Mouse (Mus musculus) intestine, embryonic 16.5 days (tissue): ENCODE results near the gene Fto. TPM values are rescaled to one million over a fixed set of nuclear protein-coding genes. Genes with fewer than 3 reads are reported as not detected.

ENCODE experiments used
- ATAC-seq: fragments of 200-750 bp; cut with Nextera tagmentation; 2 replicates; pipeline ENCODE4 v1.8.0; 2017; ENCODE audit warnings: moderate TSS enrichment, moderate library complexity
- H3K27ac ChIP-seq: fragments of 300-500 bp; sonication (generic); 2 replicates; pipeline ENCODE4 v1.5.1; 2014; ENCODE audit warnings: mild to moderate bottlenecking, low read length
- H3K27me3 ChIP-seq: fragments of 300-500 bp; sonication (generic); replicated peaks from 2 replicates; pipeline ENCODE4 v1.6.1; 2014; ENCODE audit warnings: low read length, control low read depth, mixed read lengths; ENCODE audit not compliant: control insufficient read depth, insufficient read depth
- H3K36me3 ChIP-seq: fragments of 300-500 bp; sonication (generic); 2 replicates; pipeline ENCODE4 v1.6.1; 2014; ENCODE audit warnings: low read length, control low read depth; ENCODE audit not compliant: control insufficient read depth, insufficient read depth
- H3K4me1 ChIP-seq: fragments of 300-500 bp; sonication (generic); 2 replicates; pipeline ENCODE4 v1.6.1; 2014; ENCODE audit warnings: low read length, control low read depth, mixed read lengths; ENCODE audit not compliant: control insufficient read depth, insufficient read depth
- H3K4me2 ChIP-seq: fragments of 300-500 bp; sonication (generic); 2 replicates; pipeline ENCODE4 v1.6.1; 2014; ENCODE audit warnings: low read depth, low read length, control low read depth
- H3K4me3 ChIP-seq: fragments of 300-500 bp; sonication (generic); 2 replicates; pipeline ENCODE4 v1.5.1; 2014; ENCODE audit warnings: mild to moderate bottlenecking, low read length
- H3K9ac ChIP-seq: fragments of 300-500 bp; sonication (generic); 2 replicates; pipeline ENCODE4 v1.6.1; 2014; ENCODE audit warnings: low read depth, low read length
- H3K9me3 ChIP-seq: fragments of 300-500 bp; sonication (generic); 2 replicates; pipeline ENCODE4 v1.6.1; 2016; ENCODE audit warnings: low read length, control low read depth; ENCODE audit not compliant: control insufficient read depth
- WGBS: fragments of 180-500 bp; shearing (Covaris S2); extraction: QIAGEN DNeasy Blood & Tissue Kit; methylation state at CpG from one replicate; pipeline ENCODE4 v1.1.7; 2014; 5-methylcytosine and 5-hydroxymethylcytosine counted together
- polyA plus RNA-seq: library from polyadenylated mRNA; unstranded; fragments of >200 nt; fragmentation: Nextera tagmentation; extraction: Ambion mirVana; gene quantifications from 2 replicates; pipeline ENCODE4 v1.2.1, GENCODE M21; 2015

Gene Fto
- polyA plus RNA-seq, 1 experiment from 2014 or later: 58.1 TPM

DNA sequence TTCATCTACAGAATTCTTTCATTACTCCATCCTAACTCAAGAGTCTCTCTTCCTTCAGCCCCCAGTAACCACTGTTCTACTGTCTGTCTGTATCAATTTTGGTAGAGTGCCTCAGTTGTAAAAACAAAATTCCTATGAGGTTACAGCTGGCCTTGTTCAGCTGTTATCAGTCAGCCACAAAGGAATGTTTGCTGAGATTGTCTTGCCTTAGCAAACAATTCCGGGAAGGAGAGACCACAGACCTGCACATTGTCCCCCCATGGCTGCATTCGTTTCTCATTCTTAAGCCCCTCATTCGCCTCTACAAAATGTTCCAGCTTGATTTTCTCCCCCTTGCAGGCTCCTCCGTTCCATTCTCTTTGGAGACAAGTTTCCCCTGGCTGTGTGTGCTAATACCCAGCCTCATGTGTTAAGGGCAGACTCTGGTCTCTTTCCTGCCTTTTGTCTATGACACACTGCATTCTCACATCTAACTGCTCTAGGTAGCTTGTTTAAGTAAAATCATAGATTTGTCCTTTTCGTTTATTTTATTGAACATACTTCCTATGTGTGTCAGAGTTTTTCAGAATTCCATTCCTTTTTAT, 111.3 kb downstream of the Fto start:
- Histone ChIP-seq H3K27me3 (no peaks in the 10 kb centered on the region), H3K27ac (no peak overlapping the region), H3K9me3 (no peaks in the 10 kb centered on the region), H3K36me3 (no peaks in the 10 kb centered on the region), H3K9ac (no peak overlapping the region), H3K4me3 (no peak overlapping the region), H3K4me2 (no peak overlapping the region), H3K4me1 (no peaks in the 10 kb centered on the region)
- no peak for ATAC-seq
- WGBS: 53% methylated on average over 5 of the region's 5 CpGs

DNA sequence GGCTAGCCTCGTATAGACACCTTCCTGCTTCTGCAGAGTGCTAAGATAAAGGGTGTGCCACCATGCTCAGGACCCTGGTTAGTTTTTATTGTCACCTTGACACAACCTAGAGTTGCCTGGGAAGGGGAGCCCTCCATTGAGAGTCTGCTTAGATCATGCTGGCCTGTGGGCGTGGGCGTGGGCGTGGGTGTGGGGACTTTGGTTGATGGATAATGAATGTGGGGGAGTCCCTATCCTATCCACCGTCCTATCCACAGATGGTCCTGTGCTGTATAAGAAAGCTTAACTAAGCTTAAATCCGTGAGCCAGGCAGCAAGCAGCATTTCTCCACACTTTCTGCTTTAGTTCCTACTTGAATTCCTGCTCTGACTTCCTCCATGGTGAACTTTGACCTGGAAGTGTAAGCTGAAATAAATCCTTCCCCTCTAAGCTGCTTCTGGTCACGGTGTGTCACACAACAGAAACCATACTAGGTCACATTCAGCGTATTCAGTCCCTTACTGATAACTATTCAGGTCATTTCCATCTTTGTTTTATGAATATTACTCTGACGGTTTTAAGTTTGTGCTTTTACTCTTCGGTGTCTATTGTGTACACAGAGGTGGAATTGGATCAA, 112.0 kb downstream of the Fto start:
- WGBS: 73% methylated on average over 10 of the region's 10 CpGs

DNA sequence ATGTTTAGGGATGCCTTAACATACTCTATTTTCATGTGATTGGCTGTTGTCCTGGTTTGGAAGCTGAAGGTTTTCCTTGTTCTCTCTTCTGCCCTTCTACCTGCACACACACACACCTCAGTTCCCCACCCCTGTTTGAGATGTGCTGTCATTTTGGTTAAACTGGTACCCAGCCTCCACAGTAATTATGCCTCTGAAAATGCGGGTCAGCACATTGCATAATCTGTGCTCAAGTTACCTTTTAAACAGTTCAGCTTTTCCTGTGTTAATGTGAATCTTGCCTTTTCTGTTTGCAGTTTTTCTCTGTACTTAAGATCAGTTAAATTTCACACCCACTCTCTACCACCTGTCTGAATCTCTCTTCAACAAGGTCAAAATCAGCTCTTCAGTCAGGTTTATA, 113.2 kb downstream of the Fto start:
- H3K9me3 ChIP-seq: no peaks in the 10 kb centered on the region
- no peak for ATAC-seq
- WGBS: 83% methylated on average over 1 of the region's 1 CpGs
- no peak overlapping the region for H3K27ac ChIP-seq
- H3K4me3 ChIP-seq: no peak overlapping the region
- H3K4me2 ChIP-seq: no peak overlapping the region
- H3K9ac ChIP-seq: no peak overlapping the region
- H3K4me1 ChIP-seq: no peaks in the 10 kb centered on the region
- H3K36me3 ChIP-seq: no peaks in the 10 kb centered on the region
- H3K27me3 ChIP-seq: no peaks in the 10 kb centered on the region

More for the DNA sequence above, 112.0 kb downstream of the Fto start:
- H3K36me3 ChIP-seq: no peaks in the 10 kb centered on the region
- no peak overlapping the region for H3K27ac ChIP-seq
- no peak overlapping the region for H3K4me2 ChIP-seq
- H3K9me3 ChIP-seq: no peaks in the 10 kb centered on the region
- H3K4me1 ChIP-seq: no peaks in the 10 kb centered on the region
- no peak for ATAC-seq
- no peaks in the 10 kb centered on the region for H3K27me3 ChIP-seq
- H3K9ac ChIP-seq: no peak overlapping the region
- no peak overlapping the region for H3K4me3 ChIP-seq

DNA sequence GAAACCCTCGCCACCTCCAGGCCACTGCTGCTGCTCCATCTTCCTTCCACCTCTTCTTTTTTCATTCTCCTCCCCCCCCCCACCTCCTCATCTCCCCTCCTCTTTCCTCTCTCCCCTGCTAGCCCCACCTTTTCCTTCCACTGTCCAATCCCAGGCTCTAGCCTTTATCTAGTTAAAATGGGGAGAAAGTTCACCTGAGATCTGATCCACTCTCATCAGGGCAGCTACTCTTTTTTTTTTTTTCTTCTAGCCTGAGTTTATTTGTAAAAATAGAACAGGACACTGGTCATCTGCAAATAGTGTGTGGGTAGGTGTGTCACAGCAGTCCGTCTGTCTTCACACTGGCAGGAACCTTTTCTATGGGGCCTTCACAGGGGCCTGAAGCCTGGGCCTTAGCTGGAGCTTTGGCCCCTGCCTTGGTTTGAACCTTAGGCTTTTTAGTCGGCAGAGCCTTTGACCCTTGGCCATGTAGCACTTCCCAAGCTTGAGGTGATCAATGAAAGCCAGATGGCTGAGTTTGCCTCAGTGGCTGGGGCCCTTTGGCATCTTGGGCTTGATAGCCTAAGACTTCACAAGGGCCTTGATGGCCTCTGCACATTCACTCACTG, 117.1 kb downstream of the Fto start:
- Histone ChIP-seq H3K27me3 (no peaks in the 10 kb centered on the region), H3K4me1 (no peaks in the 10 kb centered on the region), H3K9me3 (peaks cover 4% of the 10 kb centered on the region; the same call in 1 of the 2 replicates), H3K27ac (no peak overlapping the region), H3K4me3 (no peak overlapping the region), H3K9ac (no peak overlapping the region), H3K36me3 (no peaks in the 10 kb centered on the region), H3K4me2 (no peak overlapping the region)
- no peak for ATAC-seq
- 96% methylated on average over 3 of the region's 3 CpGs for whole genome bisulfite sequencing

DNA sequence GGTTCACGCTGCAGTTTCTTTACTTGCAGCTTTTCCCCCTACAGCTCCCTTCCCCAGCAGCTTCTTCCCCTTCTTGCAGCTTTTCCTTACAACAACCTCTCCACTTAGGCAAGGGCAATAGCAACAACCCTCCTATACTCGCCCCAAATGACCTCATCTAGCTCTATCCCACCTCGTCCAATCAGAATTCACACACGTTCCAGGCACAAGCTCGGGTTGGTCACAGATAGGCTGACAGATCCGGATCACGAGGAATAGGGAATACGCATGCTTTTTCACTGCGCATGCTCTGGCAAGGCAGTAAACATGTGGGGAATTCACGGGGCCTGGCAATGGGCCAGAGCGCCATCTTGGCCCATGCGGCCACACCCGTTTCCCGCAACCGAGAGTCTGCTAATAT, 122.7 kb downstream of the Fto start:
- no peaks in the 10 kb centered on the region for H3K27me3 ChIP-seq
- H3K4me1 ChIP-seq: no peaks in the 10 kb centered on the region; the same call in 1 of the 2 replicates
- ATAC-seq: no peak
- H3K27ac ChIP-seq: no peak overlapping the region
- WGBS: 97% methylated on average over 15 of the region's 15 CpGs
- no peak overlapping the region for H3K9ac ChIP-seq
- no peaks in the 10 kb centered on the region for H3K36me3 ChIP-seq
- H3K9me3 ChIP-seq: peaks cover 4% of the 10 kb centered on the region; the same call in 1 of the 2 replicates
- H3K4me3 ChIP-seq: no peak overlapping the region
- no peak overlapping the region for H3K4me2 ChIP-seq

DNA sequence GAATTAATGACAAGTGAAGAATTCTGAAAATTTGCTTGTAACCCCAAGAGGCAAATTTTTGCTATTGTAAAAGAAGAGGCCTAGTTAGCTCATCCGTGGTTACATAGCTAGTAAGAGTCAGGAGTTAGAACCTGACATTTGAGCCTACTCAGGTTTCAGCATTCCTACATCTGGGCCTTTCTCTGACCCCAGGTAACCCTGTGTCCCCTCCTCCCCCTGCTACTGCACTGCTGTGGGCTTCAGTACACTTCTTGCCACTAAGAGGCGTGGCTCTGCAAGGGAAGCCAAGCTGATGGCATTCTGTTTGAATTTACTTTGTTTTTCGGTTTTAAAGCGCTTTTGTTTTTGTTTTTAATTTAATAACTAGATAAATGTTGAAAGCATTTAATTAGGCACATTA, 130.6 kb downstream of the Fto start:
- Histone ChIP-seq H3K36me3 (no peaks in the 10 kb centered on the region), H3K9ac (no peak overlapping the region), H3K4me2 (no peak overlapping the region), H3K4me3 (no peak overlapping the region), H3K27ac (no peak overlapping the region), H3K27me3 (no peaks in the 10 kb centered on the region), H3K4me1 (peaks cover 10% of the 10 kb centered on the region), H3K9me3 (no peaks in the 10 kb centered on the region)
- WGBS: 69% methylated on average over 4 of the region's 4 CpGs
- ATAC-seq: no peak

DNA sequence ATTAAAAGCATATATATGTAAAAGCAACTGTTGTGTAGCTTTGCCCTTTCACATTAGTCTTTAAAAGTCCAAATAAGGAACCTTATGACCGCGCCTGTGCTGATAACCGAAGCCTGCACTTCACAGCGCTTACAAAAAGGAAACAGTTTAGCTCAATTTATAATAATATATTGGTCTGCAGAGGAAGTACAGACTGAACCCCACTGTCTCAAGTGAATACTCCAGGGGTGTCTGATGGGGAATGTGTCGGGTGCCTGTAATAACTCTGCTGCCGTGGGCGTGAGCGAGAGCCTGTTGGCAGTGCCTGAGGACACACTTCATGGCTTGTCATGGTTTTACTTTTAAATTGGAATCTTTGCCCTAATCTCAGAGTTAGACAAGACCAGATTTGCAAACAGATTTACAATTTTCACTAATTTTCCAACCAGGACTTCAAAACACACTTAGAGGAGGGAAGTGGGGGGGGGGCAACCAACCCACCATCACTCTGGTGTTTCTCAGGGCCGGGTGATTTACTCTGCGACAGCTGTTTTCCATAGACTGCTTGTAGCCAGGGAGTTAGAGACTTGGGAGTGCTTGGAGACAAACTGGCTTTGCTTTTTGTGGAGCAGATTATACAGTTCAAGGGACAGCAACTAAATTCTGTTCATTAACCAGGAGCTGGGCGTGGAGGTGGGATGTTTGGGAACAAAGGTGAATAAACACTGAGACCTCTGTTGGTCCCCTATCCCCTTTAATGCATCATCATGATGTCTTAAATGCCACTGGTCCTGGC, 131.5 kb downstream of the Fto start:
- Histone ChIP-seq H3K4me2 (no peak overlapping the region), H3K9me3 (no peaks in the 10 kb centered on the region), H3K4me3 (no peak overlapping the region), H3K36me3 (no peaks in the 10 kb centered on the region), H3K27ac (no peak overlapping the region), H3K9ac (no peak overlapping the region), H3K27me3 (no peaks in the 10 kb centered on the region), H3K4me1 (peaks cover 10% of the 10 kb centered on the region)
- WGBS: 52% methylated on average over 11 of the region's 11 CpGs
- no peak for ATAC-seq

DNA sequence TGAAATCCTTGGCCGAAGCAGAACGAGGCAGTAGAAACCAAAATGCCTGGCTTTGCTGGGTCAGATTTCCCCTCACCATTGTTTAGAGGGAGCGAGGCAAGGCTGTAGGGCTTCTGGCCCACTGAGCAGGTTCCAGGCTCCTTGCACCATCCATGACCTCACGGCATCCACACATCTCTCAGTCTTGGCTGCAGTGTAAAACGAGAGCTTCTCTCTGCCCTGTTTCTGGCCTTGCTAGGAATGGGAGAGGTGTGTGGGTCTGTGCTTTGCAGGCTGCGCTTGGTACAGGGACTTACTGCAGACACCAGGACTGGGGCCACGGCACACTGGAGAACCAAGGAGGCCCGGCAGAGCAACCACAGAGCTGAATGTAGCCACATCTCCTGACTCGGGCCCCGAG, 132.2 kb downstream of the Fto start:
- WGBS: 71% methylated on average over 10 of the region's 10 CpGs
- no peak for ATAC-seq

DNA sequence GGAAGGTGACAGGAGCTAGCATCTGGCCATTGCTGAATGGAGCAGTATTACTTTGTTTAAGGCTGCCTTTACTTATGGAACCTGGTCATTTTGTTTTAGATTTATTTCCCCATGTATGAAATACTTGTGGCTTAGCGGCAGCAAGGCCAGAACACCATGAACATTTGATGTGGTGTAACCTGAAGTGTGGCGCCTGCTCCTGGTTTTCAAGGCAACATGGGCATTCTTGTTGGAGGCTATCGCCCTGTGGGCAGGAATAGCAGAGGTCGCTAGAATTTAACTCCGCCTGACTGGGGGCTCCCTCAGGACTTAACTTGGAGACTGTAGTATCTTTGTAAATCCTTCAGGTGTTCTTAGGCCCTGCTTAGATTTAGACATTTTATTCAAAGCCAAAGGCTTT, 132.7 kb downstream of the Fto start:
- Histone ChIP-seq H3K9me3 (no peaks in the 10 kb centered on the region), H3K27me3 (no peaks in the 10 kb centered on the region), H3K4me3 (no peak overlapping the region), H3K9ac (no peak overlapping the region), H3K36me3 (no peaks in the 10 kb centered on the region), H3K4me1 (peaks cover 10% of the 10 kb centered on the region), H3K4me2 (no peak overlapping the region), H3K27ac (no peak overlapping the region)
- no peak for ATAC-seq
- 90% methylated on average over 5 of the region's 5 CpGs for WGBS

More for the DNA sequence above, 132.2 kb downstream of the Fto start:
- Histone ChIP-seq H3K4me3 (no peak overlapping the region), H3K9me3 (no peaks in the 10 kb centered on the region), H3K27ac (no peak overlapping the region), H3K9ac (no peak overlapping the region), H3K27me3 (no peaks in the 10 kb centered on the region), H3K4me1 (peaks cover 10% of the 10 kb centered on the region), H3K4me2 (no peak overlapping the region), H3K36me3 (no peaks in the 10 kb centered on the region)
